Mouse (Mus musculus) MEL (cell line): Measurements from ENCODE around the gene Adgrf2. TPM values are rescaled to one million over a fixed set of nuclear protein-coding genes. Genes with fewer than 3 reads are reported as not detected.

Experiments
- DNase-seq: peaks from one replicate; pipeline ENCODE4 v3.0.0; 2011; ENCODE audit warnings: low read depth, low spot score
- H3K27ac ChIP-seq: 2 replicates; pipeline ENCODE4 v1.5.1; 2012; ENCODE audit warnings: low read depth, mild to moderate bottlenecking, control low read depth, low read length, moderate library complexity; ENCODE audit not compliant: control insufficient read depth
- H3K27me3 ChIP-seq, 2 experiments: fragments of 150-350 bp in 1 of 2; sonication (generic) in 1 of 2; 2 replicates each; pipeline ENCODE4 v1.6.1; 2012; ENCODE audit warnings: low read length in 2 of 2, mild to moderate bottlenecking in 2 of 2, improper control_type of control experiment in 1 of 2, moderate library complexity in 1 of 2; ENCODE audit not compliant: insufficient read depth in 2 of 2, control insufficient read depth in 1 of 2
- H3K36me3 ChIP-seq, 2 experiments: 2 replicates each; pipeline ENCODE4 v1.6.1; 2012 to 2014; ENCODE audit warnings: low read length in 2 of 2, improper control_type of control experiment in 1 of 2, inconsistent platforms in 1 of 2, mild to moderate bottlenecking in 1 of 2; ENCODE audit not compliant: insufficient read depth in 2 of 2, control insufficient read depth in 1 of 2
- H3K4me1 ChIP-seq, 2 experiments: fragments of 150-350 bp in 1 of 2; sonication (generic) in 1 of 2; 2 replicates each; pipeline ENCODE4 v1.6.1; 2012; ENCODE audit warnings: low read length in 2 of 2, improper control_type of control experiment in 1 of 2, mild to moderate bottlenecking in 1 of 2; ENCODE audit not compliant: insufficient read depth in 2 of 2, control insufficient read depth in 1 of 2
- H3K4me3 ChIP-seq, 2 experiments: fragments of 150-350 bp in 1 of 2; sonication (generic) in 1 of 2; 2 replicates each; pipeline ENCODE4 v1.5.1; 2012; ENCODE audit warnings: low read depth in 2 of 2, low read length in 2 of 2, mild to moderate bottlenecking in 2 of 2, moderate library complexity in 2 of 2, control low read depth in 1 of 2, improper control_type of control experiment in 1 of 2; ENCODE audit not compliant: control insufficient read depth in 1 of 2, insufficient read depth in 1 of 2
- H3K79me2 ChIP-seq: 2 replicates; pipeline ENCODE4 v1.6.1; 2012; ENCODE audit warnings: mild to moderate bottlenecking, low read length, moderate library complexity; ENCODE audit not compliant: control insufficient read depth, poor library complexity, insufficient read depth
- H3K9ac ChIP-seq: 2 replicates; pipeline ENCODE4 v1.6.1; 2012; ENCODE audit warnings: low read depth, mild to moderate bottlenecking, control low read depth, low read length, moderate library complexity; ENCODE audit not compliant: control insufficient read depth, poor library complexity, severe bottlenecking
- H3K9me3 ChIP-seq: fragments of 150-350 bp; sonication (generic); replicated peaks from 2 replicates; pipeline ENCODE4 v1.6.1; 2012; ENCODE audit warnings: mild to moderate bottlenecking, low read length, improper control_type of control experiment, moderate library complexity; ENCODE audit not compliant: insufficient read depth
- E2F4 ChIP-seq: IDR thresholded peaks from 2 replicates; pipeline ENCODE4 v1.6.1; 2011; ENCODE audit warnings: low read depth, low read length, improper control_type of control experiment, borderline replicate concordance
- EP300 ChIP-seq, 2 experiments: IDR thresholded peaks; 2 replicates each; pipeline ENCODE4 v1.6.1; 2011; ENCODE audit warnings: improper control_type of control experiment in 2 of 2, low read length in 2 of 2, low read depth in 1 of 2, mild to moderate bottlenecking in 1 of 2
- ETS1 ChIP-seq: IDR thresholded peaks from 2 replicates; pipeline ENCODE4 v1.6.1; 2012; ENCODE audit warnings: low read depth, mild to moderate bottlenecking, inconsistent platforms, low read length, improper control_type of control experiment, moderate library complexity
- GATA1 ChIP-seq: IDR thresholded peaks from 2 replicates; pipeline ENCODE4 v1.6.1; 2011; ENCODE audit warnings: low read depth, low read length, improper control_type of control experiment
- MAZ ChIP-seq: IDR thresholded peaks from 2 replicates; pipeline ENCODE4 v1.6.1; 2012; ENCODE audit warnings: low read depth, mild to moderate bottlenecking, inconsistent platforms, low read length, improper control_type of control experiment
- MEF2A ChIP-seq: IDR thresholded peaks from 2 replicates; pipeline ENCODE4 v1.6.1; 2014; ENCODE audit warnings: low read depth, mild to moderate bottlenecking, inconsistent platforms, low read length, improper control_type of control experiment; ENCODE audit not compliant: poor library complexity, insufficient replicate concordance, severe bottlenecking; ENCODE audit errors: extremely low read depth
- MXI1 ChIP-seq: IDR thresholded peaks from 2 replicates; pipeline ENCODE4 v1.6.1; 2011; ENCODE audit warnings: mild to moderate bottlenecking, low read depth, low read length, improper control_type of control experiment
- POLR2A ChIP-seq, 2 experiments: IDR thresholded peaks; 2 replicates each; pipeline ENCODE4 v1.6.1; 2011 to 2012; ENCODE audit warnings: low read length in 2 of 2, mild to moderate bottlenecking in 2 of 2, control low read depth in 1 of 2, improper control_type of control experiment in 1 of 2, low read depth in 1 of 2, moderate library complexity in 1 of 2; ENCODE audit not compliant: control insufficient read depth in 1 of 2, insufficient read depth in 1 of 2, poor library complexity in 1 of 2
- RCOR1 ChIP-seq: IDR thresholded peaks from 2 replicates; pipeline ENCODE4 v1.6.1; 2012; ENCODE audit warnings: low read depth, mild to moderate bottlenecking, inconsistent platforms, low read length, improper control_type of control experiment
- TAL1 ChIP-seq: IDR thresholded peaks from 2 replicates; pipeline ENCODE4 v1.6.1; 2012; ENCODE audit warnings: mild to moderate bottlenecking, inconsistent platforms, low read length, moderate library complexity, mixed read lengths
- ZKSCAN1 ChIP-seq: IDR thresholded peaks from 2 replicates; pipeline ENCODE4 v1.6.1; 2012; ENCODE audit warnings: low read depth, mild to moderate bottlenecking, inconsistent platforms, low read length, improper control_type of control experiment, moderate library complexity
- ZMIZ1 ChIP-seq: IDR thresholded peaks from 2 replicates; pipeline ENCODE4 v1.6.1; 2012; ENCODE audit warnings: low read depth, mild to moderate bottlenecking, inconsistent platforms, low read length, improper control_type of control experiment, moderate library complexity
- ZNF384 ChIP-seq: IDR thresholded peaks from 2 replicates; pipeline ENCODE4 v1.6.1; 2012; ENCODE audit warnings: low read depth, mild to moderate bottlenecking, inconsistent platforms, low read length, improper control_type of control experiment
- polyA plus RNA-seq, 2 experiments: library from polyadenylated mRNA; stranded (reverse) in 1 of 2; unstranded in 1 of 2; fragments of >175 nt in 1 of 2; fragments of >200 nt in 1 of 2; gene quantifications; 2 replicates each; pipeline versions ENCODE4 v1.2.1 to v1.2.4; 2012; ENCODE audit warnings: low replicate concordance in 2 of 2, low read depth in 1 of 2; ENCODE audit not compliant: insufficient read length in 2 of 2, insufficient read depth in 1 of 2, missing spikeins in 1 of 2
- total RNA-seq: library from RNA; depleted of rRNA; stranded (reverse); fragments of 300-350 nt; gene quantifications from 2 replicates; pipeline ENCODE4 v1.2.3, GENCODE M21; 2012; rRNA removed

The Adgrf2 gene
- total and polyA plus RNA-seq, 3 experiments: not detected

DNA sequence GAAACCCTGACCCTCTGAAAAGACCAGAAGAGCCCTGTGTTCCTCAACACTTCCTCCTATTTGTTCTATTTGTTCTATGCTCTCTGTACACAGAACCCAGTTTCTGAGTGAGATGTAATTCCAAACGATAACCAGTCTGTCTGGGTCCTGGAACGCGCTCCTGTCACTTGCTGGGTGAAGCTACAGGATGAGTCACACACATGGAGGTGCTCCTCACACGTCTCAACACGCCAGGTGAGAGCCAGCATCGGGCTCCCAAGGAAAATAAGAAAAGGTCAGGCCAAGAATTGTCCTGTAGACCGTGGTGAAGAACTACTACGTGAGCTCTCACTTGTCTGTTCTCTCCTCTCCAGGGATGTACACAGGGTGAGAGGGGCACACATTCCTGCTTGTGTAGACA lies 51.4 kb downstream of the Adgrf2 start:
- H3K36me3 ChIP-seq: no peaks in the 10 kb centered on the region
- no peak overlapping the region for H3K4me3 ChIP-seq
- no peaks in the 10 kb centered on the region for H3K27me3 ChIP-seq
- no peak overlapping the region for H3K9ac ChIP-seq
- no peak for TF ChIP-seq POLR2A (IDR thresholded peaks at IDR 0.05; ENCODE audit: control insufficient read depth in 1 of 2, insufficient read depth in 1 of 2, low read depth in 1 of 2, low read length in 2 of 2, poor library complexity in 1 of 2)
- TF ChIP-seq RCOR1: no peak
- TF ChIP-seq MAZ: no peak
- no peak for TF ChIP-seq MEF2A
- TF ChIP-seq ZNF384: no peak
- TF ChIP-seq GATA1: no peak
- TF ChIP-seq E2F4: no peak
- TF ChIP-seq ZMIZ1: no peak
- TF ChIP-seq EP300 (IDR thresholded peaks at IDR 0.05; ENCODE audit: low read depth in 1 of 2, low read length in 2 of 2): no peak
- TF ChIP-seq TAL1: no peak
- no peak for TF ChIP-seq MXI1
- TF ChIP-seq ETS1: no peak
- no peak for TF ChIP-seq ZKSCAN1
- no peak overlapping the region for H3K27ac ChIP-seq
- no peaks in the 10 kb centered on the region for H3K4me1 ChIP-seq
- no peak for DNase-seq
- no peaks in the 10 kb centered on the region for H3K79me2 ChIP-seq
- H3K9me3 ChIP-seq: no peaks in the 10 kb centered on the region

Other genes with a start within 250 kb of the Adgrf2 start
- not detected in 2 replicates for gene Opn5, start 130.8 kb downstream of the Adgrf2 start, total RNA-seq
- not detected for gene Opn5, start 130.8 kb downstream of the Adgrf2 start, polyA plus RNA-seq
- not detected in 2 replicates for gene Adgrf4, start 49.9 kb downstream of the Adgrf2 start, total RNA-seq
- not detected for gene Adgrf4, start 49.9 kb downstream of the Adgrf2 start, polyA plus RNA-seq
- gene Cd2ap, start 134.5 kb upstream of the Adgrf2 start, total RNA-seq: 10.4 and 10.7 TPM in 2 replicates
- gene Cd2ap, start 134.5 kb upstream of the Adgrf2 start, polyA plus RNA-seq: 10 to 100 TPM in 1 of 2 experiments, not detected in 1; 14.3 TPM